Mouse (Mus musculus) CH12.LX (cell line): Measurements from ENCODE around the gene Man2a1.

Experiments
- CHD1 ChIP-seq: IDR thresholded peaks from 2 replicates; pipeline ENCODE4 v1.6.1; 2012; ENCODE audit warnings: low read depth, low read length, improper control_type of control experiment, inconsistent platforms
- CTCF ChIP-seq, 2 experiments: IDR thresholded peaks in 1 of 2; conservative IDR thresholded peaks in 1 of 2; 2 replicates each; pipeline ENCODE4 v1.5.1; 2011 to 2012; ENCODE audit warnings: low read depth in 2 of 2, low read length in 2 of 2, improper control_type of control experiment in 1 of 2, inconsistent platforms in 1 of 2, mild to moderate bottlenecking in 1 of 2, moderate library complexity in 1 of 2
- E2F4 ChIP-seq: IDR thresholded peaks from 2 replicates; pipeline ENCODE4 v1.6.1; 2011; ENCODE audit warnings: low read depth, low read length, improper control_type of control experiment; ENCODE audit not compliant: insufficient replicate concordance
- HCFC1 ChIP-seq: IDR thresholded peaks from 2 replicates; pipeline ENCODE4 v1.6.1; 2012; ENCODE audit warnings: low read depth, mild to moderate bottlenecking, inconsistent platforms, low read length, improper control_type of control experiment
- JUN ChIP-seq: IDR thresholded peaks from 2 replicates; pipeline ENCODE4 v1.6.1; 2011; ENCODE audit warnings: low read depth, mild to moderate bottlenecking, low read length, improper control_type of control experiment, moderate library complexity; ENCODE audit not compliant: insufficient read depth
- MXI1 ChIP-seq: IDR thresholded peaks from 2 replicates; pipeline ENCODE4 v1.6.1; 2011; ENCODE audit warnings: mild to moderate bottlenecking, low read depth, low read length, improper control_type of control experiment
- POLR2A ChIP-seq: IDR thresholded peaks from 2 replicates; pipeline ENCODE4 v1.6.1; 2011; ENCODE audit warnings: low read depth, mild to moderate bottlenecking, improper control_type of control experiment, low read length
- USF2 ChIP-seq: conservative IDR thresholded peaks from 2 replicates; pipeline ENCODE4 v1.6.1; 2011; ENCODE audit warnings: low read depth, low read length, improper control_type of control experiment

DNA sequence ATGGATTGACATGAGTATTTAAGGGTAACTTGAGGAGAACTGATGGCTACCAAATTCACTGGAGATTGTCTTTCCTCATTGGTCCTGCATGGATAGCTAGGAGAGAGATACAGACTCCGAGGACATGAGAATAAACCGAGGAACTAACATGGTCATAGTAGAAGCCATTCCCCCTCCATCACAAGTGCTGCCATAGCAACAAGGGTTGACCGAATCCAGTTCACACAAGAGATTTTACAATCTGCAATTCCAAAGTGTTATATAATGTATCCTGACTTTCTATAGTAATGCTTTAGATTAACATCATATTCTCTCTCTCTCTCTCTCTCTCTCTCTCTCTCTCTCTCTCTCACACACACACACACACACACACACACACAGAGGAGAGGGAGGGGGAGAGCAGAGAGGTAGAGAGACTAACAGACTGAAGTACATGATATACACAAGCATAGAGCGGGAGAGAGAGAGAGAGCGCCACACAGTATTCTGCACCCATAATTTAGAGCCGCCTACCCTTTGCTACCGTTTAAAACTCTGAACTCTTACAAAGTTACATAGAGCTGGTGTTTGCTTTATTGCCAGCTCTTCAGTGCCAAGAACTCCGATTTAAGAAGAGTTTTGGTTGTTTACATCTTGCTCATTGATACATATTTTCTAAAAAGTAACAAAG is 37.5 kb downstream of the Man2a1 start:
- TF ChIP-seq CTCF (conservative IDR thresholded peaks at IDR 0.05 in 1 of 2, IDR thresholded peaks at IDR 0.05 in 1 of 2; ENCODE audit: low read depth in 2 of 2, low read length in 2 of 2) (no peak), CHD1 (no peak), JUN (no peak), HCFC1 (no peak), POLR2A (no peak), MXI1 (no peak), USF2 (no peak), E2F4 (no peak)
